Mouse (Mus musculus): ENCODE data around the gene Sh3bp4. TPM values are rescaled to one million over a fixed set of nuclear protein-coding genes. Genes with fewer than 3 reads are reported as not detected.

The Sh3bp4 gene
- total RNA-seq, 2 experiments from 2014 or later = 16.0 to 21.0 TPM

GRCm38 (mm10) chr1:89069479-89070102 is 624 bp upstream of the Sh3bp4 start:
- intact Hi-C loops (cut with DNase I) = loop anchor here (5.0 kb wide), 3 partner anchors 123 to 312 kb away; no protein-coding TSS in a partner anchor
- no peak for DNase-seq (ENCODE audit: low spot score in 2 of 2)

- DNase-seq (ENCODE audit: low spot score in 2 of 2) = peak; percentile 26 to 33
- intact Hi-C loops (cut with DNase I) = loop anchor here (5.0 kb wide), 3 partner anchors 121 to 314 kb away; no protein-coding TSS in a partner anchor
These were observed 701 bp downstream of the Sh3bp4 start for GRCm38 (mm10) chr1:89070871-89071361.

- intact Hi-C loops (cut with DNase I) = loop anchor here (5.0 kb wide), 3 partner anchors 121 to 314 kb away; no protein-coding TSS in a partner anchor
- DNase-seq (ENCODE audit: low spot score in 2 of 2) = no peak
These were observed 1.3 kb downstream of the Sh3bp4 start for GRCm38 (mm10) chr1:89071371-89072142.

GRCm38 (mm10) chr1:89072143-89072990 is 2.2 kb downstream of the Sh3bp4 start:
- no peak for DNase-seq (ENCODE audit: low spot score in 2 of 2)
- intact Hi-C loops (cut with DNase I) = loop anchor here (5.0 kb wide), 3 partner anchors 120 to 315 kb away; no protein-coding TSS in a partner anchor

GRCm38 (mm10) chr1:89073291-89073846 is 3.2 kb downstream of the Sh3bp4 start:
- no peak for DNase-seq (ENCODE audit: low spot score in 2 of 2)
- intact Hi-C loops (cut with DNase I) = loop anchor here (5.0 kb wide), 3 partner anchors 119 to 316 kb away; no protein-coding TSS in a partner anchor

GRCm38 (mm10) chr1:89074678-89075077 is 4.5 kb downstream of the Sh3bp4 start:
- no peak for DNase-seq (ENCODE audit: low spot score in 2 of 2)
- intact Hi-C loops (cut with DNase I) = loop anchor here (5.0 kb wide), 3 partner anchors 118 to 317 kb away; no protein-coding TSS in a partner anchor

GRCm38 (mm10) chr1:89075120-89075519 is 4.9 kb downstream of the Sh3bp4 start:
- intact Hi-C loops (cut with DNase I) = no loop called here
- DNase-seq (ENCODE audit: low spot score in 2 of 2) = no peak

- intact Hi-C loops (cut with DNase I) = no loop called here
- no peak for DNase-seq (ENCODE audit: low spot score in 2 of 2)
These were observed 6.6 kb downstream of the Sh3bp4 start for GRCm38 (mm10) chr1:89076777-89077176.

- intact Hi-C loops (cut with DNase I) = no loop called here
- DNase-seq (ENCODE audit: low spot score in 2 of 2) = no peak
These were observed 8.0 kb downstream of the Sh3bp4 start for GRCm38 (mm10) chr1:89078240-89078639.

GRCm38 (mm10) chr1:89078730-89079129 is 8.5 kb downstream of the Sh3bp4 start:
- intact Hi-C loops (cut with DNase I) = no loop called here
- no peak for DNase-seq (ENCODE audit: low spot score in 2 of 2)

- intact Hi-C loops (cut with DNase I) = no loop called here
- no peak for DNase-seq (ENCODE audit: low spot score in 2 of 2)
These were observed 9.0 kb downstream of the Sh3bp4 start for GRCm38 (mm10) chr1:89079239-89079638.

GRCm38 (mm10) chr1:89080371-89080770 is 10.2 kb downstream of the Sh3bp4 start:
- DNase-seq (ENCODE audit: low spot score in 2 of 2) = no peak

GRCm38 (mm10) chr1:89080795-89081194 is 10.6 kb downstream of the Sh3bp4 start:
- intact Hi-C loops (cut with DNase I) = no loop called here
- no peak for DNase-seq (ENCODE audit: low spot score in 2 of 2)

More at GRCm38 (mm10) chr1:89080371-89080770, 10.2 kb downstream of the Sh3bp4 start:
- intact Hi-C loops (cut with DNase I) = no loop called here

GRCm38 (mm10) chr1:89081371-89081770 is 11.2 kb downstream of the Sh3bp4 start:
- intact Hi-C loops (cut with DNase I) = no loop called here
- DNase-seq (ENCODE audit: low spot score in 2 of 2) = no peak

GRCm38 (mm10) chr1:89082171-89082882 is 12.1 kb downstream of the Sh3bp4 start:
- no peak for DNase-seq (ENCODE audit: low spot score in 2 of 2)
- intact Hi-C loops (cut with DNase I) = no loop called here

GRCm38 (mm10) chr1:89086575-89087153 is 16.4 kb downstream of the Sh3bp4 start:
- intact Hi-C loops (cut with DNase I) = no loop called here
- no peak for DNase-seq (ENCODE audit: low spot score in 2 of 2)

- intact Hi-C loops (cut with DNase I) = no loop called here
These were observed 17.9 kb downstream of the Sh3bp4 start for GRCm38 (mm10) chr1:89088144-89088543.

GRCm38 (mm10) chr1:89088748-89089288 is 18.6 kb downstream of the Sh3bp4 start:
- no peak for DNase-seq (ENCODE audit: low spot score in 2 of 2)
- intact Hi-C loops (cut with DNase I) = no loop called here

More at GRCm38 (mm10) chr1:89088144-89088543, 17.9 kb downstream of the Sh3bp4 start:
- no peak for DNase-seq (ENCODE audit: low spot score in 2 of 2)
